Mouse (Mus musculus): ENCODE results near the gene Asic4.
A peak's percentile ranks its signal among the peaks of the same experiment; 100 is the strongest.

Gene Asic4

DNA sequence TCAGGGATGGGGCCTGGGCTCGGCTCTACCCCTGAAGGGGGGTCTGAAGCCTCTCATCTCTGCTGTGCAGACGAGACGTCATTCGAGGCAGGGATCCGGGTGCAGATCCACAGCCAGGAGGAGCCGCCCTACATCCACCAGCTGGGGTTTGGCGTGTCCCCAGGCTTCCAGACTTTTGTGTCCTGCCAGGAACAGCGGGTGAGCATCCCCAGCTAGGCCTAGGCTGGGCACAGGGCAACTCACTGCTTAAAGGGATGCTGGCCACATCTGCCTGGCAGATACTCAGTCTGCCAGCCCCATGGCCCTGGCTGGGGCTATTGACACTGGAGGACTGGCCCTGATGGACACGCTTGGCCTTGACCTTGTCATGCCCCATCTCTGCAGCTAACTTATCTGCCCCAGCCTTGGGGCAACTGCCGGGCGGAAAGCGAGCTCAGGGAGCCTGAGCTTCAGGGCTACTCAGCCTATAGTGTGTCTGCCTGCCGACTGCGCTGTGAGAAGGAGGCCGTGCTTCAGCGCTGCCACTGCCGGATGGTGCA, 19.1 kb downstream of the Asic4 start:
- DNase-seq = no peak

DNA sequence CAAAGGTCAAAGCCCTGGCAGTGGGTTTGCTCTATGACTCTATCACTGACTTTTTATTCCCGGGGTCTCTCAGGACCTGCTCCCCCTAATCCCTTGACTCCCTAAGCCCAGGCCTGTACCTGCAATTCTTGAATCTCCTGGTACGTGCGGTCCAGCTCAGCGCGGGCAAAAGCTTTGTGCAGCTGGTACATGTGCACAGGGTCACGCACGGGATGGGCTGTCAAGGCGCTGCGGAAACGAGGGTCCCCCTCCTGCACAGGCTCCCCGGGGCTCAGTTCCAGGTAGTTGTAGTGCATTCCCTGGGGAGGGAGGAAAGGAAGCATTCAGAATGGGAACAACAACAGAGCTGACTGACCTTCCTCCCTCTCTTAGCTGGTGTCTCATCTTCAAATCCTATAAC, 26.2 kb downstream of the Asic4 start:
- DNase-seq = no peak

GRCm38 (mm10) chr1:75477264-75477965, 27.2 kb downstream of the Asic4 start:
- peak; percentile 83 for DNase-seq

DNA sequence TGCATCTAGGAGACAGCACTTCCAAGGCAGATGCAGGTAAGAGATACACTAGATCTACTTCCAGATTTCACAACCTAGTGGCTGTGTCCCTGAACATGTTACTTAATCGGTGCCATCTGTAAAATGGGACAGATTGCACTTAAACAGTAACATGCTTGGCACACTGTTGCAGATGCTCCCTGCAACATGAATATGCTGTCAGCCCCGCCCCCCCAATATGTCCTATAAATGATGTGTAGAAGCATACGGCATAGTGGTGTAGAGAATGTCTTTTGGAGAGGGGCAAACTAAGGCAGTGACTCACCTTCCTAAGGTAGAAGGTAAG, 27.7 kb downstream of the Asic4 start:
- DNase-seq = no peak

DNA sequence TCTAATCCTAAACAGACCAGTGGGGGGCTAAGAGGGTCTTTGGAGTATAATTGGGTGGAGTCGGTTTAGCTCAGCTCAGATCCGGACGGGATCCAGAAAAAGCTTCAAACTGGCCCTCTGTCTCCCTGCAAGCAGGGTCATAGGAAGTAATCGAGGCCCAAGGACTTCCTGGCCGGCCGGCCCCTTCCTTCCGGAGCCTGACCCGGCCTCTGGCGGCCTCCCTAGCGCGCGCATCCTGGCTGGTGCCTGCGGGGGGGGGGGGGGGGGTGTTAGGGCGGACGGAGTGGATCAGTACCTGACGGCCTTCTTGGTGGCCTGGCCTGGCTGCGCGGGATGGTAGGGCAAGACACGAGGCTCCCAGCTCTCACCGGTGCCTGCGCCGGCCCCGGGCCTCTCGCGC, 28.3 kb downstream of the Asic4 start:
- no peak for DNase-seq

DNA sequence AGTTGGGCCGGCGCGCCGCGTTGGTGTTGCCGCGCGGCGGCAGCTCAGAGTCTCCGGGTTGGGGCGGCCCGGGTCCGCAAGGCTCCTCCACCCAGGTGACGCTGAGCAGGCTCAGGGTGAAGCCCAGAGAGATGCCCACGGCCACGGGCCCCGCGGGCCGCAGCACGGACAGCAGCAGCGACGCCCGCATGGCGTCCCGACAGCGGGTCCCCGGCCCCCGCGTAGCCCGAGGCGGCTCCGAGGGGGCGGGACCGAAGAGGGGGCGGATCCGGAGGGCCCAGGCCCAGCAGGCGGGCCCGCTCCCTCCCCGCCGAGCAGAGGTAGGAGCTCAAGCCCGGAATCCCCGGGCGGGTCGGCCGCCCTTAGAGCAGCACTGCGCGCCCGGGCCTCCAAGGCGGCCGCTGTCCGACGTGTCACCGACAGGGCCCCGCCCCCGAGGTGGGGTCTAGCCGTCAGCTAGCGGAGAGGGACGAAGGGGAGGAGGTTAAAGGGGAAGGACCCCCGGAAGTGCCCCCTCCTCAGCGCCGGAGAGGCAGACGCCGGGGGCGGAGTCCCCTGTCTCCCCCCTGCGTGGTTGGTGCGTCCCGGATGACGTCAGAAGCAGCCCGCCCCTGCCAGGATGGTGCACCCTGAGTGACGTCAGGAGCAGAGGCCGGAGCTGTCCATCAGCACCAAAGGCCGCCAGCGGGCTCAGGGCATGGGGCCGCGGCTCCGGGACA, 28.8 kb downstream of the Asic4 start, which contains the start of the genes Chpf and Tmem198:
Chpf (minus strand) TSS at position 392 of the 719 bp plus-strand sequence.
Tmem198 (plus strand) TSS at position 617 of the 719 bp plus-strand sequence.
- DNase-seq = peak; percentile 95

- no peak for DNase-seq
These were observed 29.4 kb downstream of the Asic4 start for GRCm38 (mm10) chr1:75479635-75479989.

GRCm38 (mm10) chr1:75480036-75480435, 29.8 kb downstream of the Asic4 start:
- no peak for DNase-seq

DNA sequence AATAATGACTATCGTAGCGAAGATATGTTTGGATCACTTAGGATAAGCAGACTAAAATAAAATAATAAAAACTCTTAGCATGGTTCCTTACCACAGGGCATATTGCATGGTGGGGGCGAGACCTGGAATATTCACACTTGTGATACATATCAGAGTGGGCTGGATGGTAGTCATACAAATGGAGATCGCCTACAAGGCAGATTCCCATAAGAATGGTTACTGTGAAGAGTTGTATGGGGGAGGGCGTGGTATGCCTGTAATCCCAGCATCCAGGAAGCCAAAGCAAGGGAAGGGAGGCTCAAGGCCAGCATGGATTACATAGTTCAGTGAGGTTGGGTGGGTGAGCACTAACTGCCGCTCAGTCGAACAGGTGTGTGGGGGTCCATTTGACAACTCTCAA, 30.5 kb downstream of the Asic4 start:
- DNase-seq = no peak

DNA sequence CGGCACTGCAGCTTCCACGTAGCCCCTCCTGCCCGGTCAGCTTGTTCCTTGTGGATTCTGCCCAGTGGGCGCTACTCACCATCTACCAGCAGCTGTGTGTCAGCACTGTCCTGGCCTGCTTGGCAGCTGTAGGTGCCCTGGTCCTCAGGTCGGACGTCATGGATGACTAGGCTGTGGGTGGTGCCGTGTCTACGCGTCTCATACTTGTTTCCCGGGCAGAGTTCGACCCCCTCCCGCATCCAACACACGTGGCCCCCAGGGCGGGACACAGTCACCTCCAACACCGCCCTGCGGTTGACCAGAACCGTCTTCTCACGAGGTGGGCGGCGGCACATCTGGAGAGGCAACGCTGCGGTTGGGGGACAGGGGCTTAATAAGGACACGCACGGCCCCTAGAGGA, 36.3 kb downstream of the Asic4 start:
- DNase-seq = no peak

DNA sequence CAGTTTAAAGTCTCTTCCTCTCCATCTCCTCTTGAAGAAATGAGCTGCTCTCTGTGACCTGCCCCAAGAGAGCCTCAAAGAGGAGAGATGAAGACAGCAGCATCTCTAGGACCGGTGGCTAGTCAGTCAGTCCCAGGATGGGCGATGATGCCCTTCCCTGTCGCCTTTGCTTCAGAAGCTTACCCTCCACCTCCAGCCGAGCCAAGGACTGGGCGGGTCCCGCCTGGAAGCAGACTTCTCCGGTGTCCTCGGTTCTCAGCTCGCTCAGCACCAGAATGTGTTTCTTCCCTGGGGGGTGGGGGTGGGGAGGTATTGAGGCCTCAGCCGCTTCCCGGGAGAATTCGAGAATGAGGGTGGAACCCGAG, 36.8 kb downstream of the Asic4 start:
- DNase-seq = no peak

GRCm38 (mm10) chr1:75487405-75488161, 37.3 kb downstream of the Asic4 start:
- peak; percentile 71 for DNase-seq

- no peak for DNase-seq
These were observed 40.7 kb downstream of the Asic4 start for GRCm38 (mm10) chr1:75490785-75491551.

GRCm38 (mm10) chr1:75492579-75493170, 42.4 kb downstream of the Asic4 start:
- DNase-seq = no peak

DNA sequence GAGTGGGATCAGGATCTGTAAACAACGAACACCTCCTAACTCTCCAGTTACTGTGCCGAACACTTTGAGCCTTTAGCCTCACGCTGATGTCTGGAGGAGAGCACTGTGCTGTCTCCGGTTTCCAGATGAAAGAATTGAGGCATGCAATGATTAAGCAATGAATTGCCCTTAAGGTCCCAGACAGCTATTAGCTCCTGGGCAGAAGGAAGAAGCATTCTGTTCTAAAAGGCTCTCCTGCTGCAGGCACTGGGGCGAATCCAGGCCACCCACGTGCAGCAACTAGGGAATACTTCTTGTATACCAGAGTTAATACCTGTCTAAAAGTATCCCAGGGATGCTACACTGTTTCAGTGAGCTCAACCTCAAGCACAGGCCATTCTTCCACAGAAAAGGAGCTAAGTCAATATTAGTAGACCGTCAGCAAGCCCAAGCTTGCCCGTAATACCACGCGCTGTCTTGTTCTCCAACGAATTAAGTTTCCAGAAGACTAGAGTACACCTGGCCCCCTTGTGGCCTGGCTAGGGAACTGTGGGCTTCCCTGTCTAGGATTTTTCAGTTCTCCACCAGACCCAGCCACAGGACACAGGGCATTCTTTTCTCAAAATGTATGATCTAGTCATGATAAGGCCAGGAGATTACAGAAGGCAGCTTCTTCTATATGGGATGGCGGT, 44.8 kb downstream of the Asic4 start:
- no peak for DNase-seq

GRCm38 (mm10) chr1:75498897-75499296, 48.7 kb downstream of the Asic4 start:
- no peak for DNase-seq

DNA sequence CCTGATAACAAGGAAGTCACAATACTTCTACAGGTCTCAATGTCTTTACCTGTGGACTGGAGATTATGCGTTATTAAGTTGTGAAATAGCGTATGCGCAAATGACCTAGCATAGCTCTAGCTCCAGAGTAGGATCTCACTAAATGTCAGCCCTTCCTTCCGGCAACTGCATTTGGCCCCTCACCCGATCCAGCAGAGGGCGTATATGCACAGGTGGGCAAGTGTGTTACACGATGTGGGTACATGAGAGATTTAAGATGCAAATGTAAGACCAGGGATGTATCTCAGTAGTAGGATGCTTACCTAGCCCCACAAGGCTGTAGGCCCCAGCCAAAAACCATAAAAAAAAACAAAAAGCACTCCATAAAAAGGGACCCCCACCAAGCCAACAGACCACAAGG, 49.2 kb downstream of the Asic4 start:
- DNase-seq = no peak

GRCm38 (mm10) chr1:75501905-75502304, 51.7 kb downstream of the Asic4 start:
- DNase-seq = no peak

DNA sequence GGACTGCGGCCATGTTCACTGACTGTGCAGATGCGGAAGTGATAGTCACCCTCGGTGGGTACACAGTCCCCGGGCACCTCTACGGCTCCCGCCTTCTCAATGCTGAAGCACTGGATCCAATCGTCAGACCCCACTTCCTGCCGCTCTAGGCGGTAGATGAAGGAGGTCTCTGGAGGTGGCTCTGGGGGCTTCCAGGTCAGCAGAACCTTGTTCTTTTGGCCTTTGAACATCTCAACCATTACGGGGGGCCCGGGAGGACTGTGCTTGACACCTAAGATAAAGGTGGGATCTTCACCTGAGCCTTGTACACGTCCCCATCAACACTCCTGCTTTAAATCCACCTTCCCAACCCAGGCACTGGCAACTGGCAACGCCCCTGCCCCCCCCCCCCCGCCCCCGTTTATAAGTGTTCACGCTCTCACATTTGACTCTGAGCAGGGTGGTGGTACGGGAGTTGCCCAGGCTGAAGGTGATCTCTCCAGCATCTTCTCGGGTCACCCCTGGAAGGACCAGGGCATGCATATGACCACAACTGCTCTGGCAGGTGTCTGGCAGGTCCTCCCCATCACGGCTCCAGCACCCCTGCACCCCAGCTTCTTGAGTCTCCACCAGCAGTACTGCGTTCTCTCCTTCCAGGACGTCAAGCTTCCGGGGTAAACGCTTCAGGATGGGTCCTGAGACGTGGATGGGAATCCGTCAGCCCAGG, 52.9 kb downstream of the Asic4 start:
- no peak for DNase-seq

GRCm38 (mm10) chr1:75503651-75503980, 53.4 kb downstream of the Asic4 start:
- DNase-seq = no peak

DNA sequence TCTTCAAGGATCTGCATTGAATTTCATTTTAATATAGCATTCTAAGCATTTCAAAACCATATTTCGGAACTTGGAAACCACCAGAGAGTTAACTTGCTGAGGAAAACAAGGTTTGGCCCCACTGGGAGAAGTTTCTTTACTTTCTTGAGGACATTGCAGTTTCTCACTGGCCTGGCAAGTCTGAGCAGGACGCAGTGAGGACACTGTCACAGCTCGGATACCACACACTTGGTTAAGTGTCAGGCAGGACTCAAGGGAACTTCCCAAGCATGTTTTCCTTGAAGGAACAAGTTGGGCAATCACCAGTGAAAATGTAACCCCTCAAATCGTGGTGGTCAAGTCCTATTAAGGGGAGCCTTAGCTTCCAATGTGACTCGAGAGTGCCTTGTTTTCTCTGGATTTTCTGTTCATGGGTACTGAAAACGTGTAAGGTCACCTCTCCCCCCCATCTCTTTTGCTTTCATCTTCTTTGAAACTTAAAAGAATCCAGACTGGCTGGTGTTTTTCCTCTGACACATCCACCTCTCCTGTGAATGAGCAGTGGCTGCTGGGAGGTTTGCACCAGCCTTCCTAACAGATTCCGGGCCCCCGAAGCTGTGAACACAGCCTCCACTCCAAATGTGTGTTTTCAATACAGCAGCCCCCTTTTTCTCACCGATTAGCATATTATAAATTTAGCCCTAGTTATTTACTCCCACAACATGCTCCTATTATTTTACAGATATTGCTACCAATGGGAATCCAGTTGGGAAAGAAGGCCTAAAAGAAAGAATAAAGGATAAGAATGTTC, 54.2 kb downstream of the Asic4 start:
- DNase-seq = no peak
